Mouse (Mus musculus): ENCODE results near the gene Cinp. TPM values are rescaled to one million over a fixed set of nuclear protein-coding genes. Genes with fewer than 3 reads are reported as not detected.
A peak's percentile ranks its signal among the peaks of the same experiment; 100 is the strongest.
"Not testable (repeated sequence)": the region's sequence is repeated elsewhere in the genome, so short reads cannot be mapped to it uniquely, and the experiment has no call there.

Gene Cinp
- total RNA-seq, 2 experiments from 2014 or later = 20.8 to 24.9 TPM

DNA sequence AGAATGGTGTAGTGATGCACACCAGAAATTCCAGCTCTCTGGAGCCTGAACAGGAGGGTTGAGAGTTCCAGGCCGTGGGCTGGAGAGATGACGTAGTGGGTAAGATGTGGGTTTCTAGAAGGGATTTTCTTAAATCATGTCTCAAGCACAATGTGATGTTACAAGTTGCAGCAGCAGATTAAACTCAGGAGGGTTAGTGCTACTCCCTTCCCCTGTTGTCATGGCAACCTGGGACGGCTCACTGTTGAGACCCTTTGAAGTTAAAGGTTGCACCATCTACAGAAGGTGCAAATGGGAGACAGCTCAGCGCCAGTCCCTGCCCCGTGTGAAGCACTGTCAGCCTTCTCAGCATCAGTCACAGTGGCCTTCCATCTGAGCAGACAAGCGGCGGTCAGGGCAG, 27.7 kb downstream of the Cinp start:
- DNase-seq (ENCODE audit: low spot score) = no peak

DNA sequence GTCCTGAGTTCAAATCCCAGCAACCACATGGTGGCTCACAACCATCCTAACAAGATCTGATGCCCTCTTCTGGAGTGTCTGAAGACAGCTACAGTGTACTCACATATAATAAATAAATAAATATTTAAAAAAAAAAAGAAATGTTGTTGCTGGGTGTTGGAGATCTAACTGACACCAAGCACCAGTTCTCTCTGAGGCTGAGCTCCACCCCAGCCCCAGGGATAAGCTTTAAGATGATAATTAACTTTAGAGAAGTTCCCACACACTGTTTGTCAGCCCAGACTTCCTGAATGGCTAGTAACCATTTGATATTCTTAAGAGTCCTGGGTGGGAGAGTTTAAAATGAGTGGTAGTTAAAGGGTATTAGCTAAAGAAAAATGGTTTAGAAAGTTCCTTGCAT, 28.7 kb downstream of the Cinp start:
- no peak for DNase-seq (ENCODE audit: low spot score)

DNA sequence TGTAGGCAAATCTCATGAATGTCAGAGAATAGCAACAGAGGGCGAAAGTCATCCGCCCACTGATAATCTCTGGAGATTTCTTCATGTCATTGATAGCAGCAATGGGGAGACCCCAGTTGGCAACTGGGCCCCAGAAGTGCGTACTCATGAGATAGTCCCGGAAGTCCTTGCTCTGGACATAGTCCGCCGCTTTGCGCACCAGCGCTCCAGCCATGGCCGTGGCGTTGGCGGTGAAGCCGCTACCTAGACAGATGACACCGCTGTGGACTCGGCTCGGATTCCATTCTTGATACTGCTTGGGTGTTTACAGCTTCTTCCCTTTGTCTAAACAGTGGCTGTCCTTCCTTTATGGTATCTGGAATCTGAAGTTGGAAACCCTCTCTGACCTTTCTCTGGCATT, 30.3 kb downstream of the Cinp start:
- DNase-seq (ENCODE audit: low spot score) = not testable (repeated sequence)

DNA sequence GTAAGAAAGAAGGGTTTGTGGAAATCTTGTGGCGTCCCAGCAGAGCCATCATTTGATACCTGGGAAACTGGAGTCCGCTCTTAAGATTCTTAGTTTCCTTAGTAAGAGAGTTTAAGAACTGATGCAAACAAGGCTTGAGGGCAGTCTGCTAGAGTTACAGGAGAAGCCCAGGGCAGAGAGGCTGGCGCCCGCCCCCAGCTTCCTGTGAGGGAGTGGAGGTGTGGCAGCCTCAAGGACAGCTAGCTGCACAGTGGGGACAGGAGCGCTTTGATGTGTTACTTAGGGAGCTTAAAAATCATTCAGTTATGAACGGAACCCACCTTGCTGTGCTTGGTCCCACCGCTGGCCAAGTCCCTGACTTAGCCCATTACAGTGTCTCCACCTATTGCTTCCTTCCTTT, 31.7 kb downstream of the Cinp start:
- no peak for DNase-seq (ENCODE audit: low spot score)

DNA sequence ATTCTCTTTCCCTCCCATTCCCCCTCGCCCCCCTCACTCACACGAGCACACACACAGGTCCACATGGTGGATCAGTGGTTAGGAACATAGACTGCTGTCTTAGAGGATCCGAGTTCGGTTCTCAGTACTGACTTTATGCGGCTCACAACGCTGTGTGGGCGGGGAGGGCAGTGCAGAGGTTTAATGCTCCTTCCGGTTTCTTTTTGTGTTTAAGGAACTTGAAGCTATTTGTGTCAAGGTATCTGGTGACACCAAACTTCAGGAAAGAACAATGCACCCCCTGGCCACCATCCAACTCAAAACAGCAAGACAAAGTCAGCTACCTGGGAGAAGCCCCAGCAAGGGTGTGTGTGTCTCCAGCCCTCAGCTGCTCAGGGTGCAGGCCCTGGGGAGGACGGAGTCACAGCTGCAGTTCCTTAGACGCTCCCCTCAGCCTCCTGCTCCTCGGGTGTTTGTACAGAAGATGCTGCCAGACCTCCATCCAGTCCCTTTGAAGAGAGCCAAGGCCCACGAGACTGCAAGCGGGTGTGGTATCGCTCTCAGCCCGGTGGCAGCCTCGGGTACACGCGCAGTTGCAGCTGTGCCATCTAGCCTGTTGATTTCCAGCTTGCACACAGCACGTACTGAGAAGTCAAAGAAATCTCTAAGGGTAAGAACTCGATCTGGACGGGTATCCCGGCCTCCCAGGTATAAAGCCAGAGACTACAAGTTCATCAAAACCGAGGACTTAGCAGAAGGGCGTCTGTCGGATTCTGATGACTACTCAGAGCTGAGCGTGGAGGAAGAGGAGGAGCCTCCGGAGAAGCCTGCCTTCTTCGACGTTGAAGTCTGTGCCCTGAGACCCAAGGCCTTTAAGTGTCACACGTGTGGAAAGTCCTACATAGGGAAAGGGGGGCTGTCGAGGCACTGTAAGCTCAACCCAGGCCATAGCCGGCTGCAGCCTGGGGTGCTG, 33.9 kb downstream of the Cinp start:
- no peak for DNase-seq (ENCODE audit: low spot score)

DNA sequence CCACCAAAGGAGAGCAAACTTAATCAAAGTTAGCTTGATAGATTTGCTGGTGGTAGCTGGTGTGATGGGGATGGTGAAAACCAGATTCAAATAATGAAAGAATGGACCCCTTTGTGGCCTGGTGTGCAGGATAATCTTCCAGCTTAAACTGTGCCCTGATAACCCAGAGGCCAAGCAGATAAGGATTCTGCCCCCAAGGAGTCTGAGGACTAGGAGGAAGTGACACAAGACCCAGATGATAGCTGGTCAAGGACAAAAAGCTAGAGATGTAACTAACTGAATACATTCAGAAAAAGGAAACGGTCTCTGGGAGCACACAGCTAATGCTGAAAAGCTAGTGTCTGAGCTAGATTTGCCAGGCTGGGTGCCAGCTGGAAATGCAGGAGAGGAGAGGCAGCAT, 37.0 kb downstream of the Cinp start:
- DNase-seq (ENCODE audit: low spot score) = no peak

DNA sequence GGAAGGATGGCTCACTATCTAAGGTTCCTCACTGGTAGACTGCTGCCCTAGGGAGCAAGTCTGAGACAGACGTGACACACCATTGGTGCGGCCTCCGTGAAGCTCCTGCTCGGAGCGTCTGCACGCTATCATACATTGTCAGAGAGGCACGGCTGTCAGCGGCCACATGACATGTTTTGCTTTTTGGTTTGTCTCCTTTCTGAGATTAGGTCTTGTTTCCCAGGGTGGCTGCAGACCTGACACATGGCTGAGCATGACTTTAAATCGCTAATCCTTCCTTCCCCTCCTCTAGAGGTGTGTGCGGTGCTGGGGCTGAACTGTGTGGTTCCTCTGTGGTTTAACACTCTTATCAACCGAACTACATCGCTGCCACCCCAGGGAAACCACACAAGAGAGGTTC, 37.5 kb downstream of the Cinp start:
- no peak for DNase-seq (ENCODE audit: low spot score)

DNA sequence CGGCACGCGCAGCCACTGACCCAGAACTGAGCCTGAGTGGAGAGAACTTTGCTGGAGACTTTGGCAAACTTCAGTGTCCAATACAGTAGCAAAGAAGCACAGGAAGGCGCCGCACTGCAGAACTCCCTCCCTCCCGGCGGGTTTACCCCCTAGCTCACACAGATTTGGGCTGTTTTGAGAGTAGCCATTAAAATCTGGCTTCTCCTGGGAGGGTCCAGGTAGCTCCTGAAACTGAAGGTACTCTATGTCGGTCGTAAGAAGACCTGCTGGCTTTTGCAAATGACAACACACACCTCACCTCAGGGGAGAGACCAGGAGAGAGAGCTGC, 38.1 kb downstream of the Cinp start:
- DNase-seq (ENCODE audit: low spot score) = no peak

DNA sequence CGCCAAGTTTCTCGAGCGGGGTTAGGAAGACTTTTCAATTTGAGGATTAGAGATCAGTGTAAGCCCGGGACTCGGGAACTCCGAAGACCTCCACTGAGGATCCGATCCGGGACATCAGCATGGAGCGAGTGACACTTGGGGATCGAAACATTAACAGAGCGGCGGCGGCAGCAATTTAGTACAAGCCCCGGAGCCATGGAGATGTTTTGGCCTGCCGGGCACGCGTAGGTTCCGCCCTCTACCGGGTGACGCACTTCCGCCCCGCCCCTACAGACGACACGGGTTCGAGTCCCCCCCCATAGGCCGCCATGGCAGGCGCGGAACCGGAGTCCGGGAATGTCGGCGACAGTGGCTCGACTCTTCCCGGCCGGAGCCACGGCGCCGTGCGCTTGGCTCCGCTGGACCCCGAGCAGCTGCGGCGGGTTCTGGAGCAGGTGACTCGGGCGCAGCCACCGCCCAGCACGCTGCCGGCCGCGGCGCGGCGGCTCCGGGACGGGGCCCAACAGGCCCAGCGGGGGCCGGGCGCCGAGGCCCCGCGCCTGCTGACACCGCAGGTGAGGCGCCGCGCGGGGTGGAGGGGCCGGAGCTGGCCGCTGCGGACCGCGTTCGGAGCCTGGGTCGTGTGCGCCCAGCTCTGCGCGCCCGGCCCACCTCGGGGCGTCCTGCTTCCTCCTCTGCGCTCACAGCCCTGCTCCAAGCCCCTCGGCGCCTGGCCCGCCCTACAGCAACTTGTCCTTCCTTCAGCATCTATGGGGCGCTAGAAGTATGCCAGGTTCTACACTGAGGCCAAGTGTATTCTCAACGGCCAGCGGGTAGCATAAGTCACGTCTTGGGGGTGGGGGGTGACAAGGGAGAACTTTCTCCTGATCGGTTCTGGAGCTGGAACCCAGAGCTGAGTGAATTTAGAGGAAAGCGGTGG, 38.7 kb downstream of the Cinp start, which contains the start of gene Zfp839:
Gene Zfp839 (plus strand): TSS at position 244 of the 919 bp plus-strand sequence.
- DNase-seq (ENCODE audit: low spot score) = peak; percentile 87

DNA sequence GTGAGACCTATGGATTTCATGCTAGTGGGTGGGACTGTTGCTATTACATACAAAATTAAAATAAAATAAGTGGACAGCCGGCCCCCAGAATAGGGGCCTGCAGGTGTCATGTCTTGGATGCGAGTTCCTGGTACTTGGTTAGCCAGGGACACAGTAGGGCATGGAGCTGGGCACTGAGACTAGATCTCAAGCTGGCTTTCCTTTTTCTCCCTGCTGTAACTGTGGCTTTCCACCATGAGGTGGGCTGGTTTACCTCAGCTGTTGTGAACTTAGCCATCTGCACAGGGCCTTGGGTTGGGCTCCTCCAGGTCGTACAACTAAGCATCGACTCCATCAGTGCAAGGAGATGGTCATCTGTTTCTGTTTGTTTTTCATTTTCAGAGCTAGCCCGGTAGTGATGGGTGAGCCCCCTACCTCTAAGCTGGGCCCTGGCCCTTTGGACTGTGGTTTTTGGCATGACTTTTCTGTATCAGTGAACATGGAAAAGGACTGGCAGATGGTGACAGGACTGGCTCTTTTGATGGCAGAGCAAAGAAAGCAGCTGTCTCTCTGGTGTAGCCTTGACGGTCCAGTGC, 42.7 kb downstream of the Cinp start:
- no peak for DNase-seq (ENCODE audit: low spot score)

DNA sequence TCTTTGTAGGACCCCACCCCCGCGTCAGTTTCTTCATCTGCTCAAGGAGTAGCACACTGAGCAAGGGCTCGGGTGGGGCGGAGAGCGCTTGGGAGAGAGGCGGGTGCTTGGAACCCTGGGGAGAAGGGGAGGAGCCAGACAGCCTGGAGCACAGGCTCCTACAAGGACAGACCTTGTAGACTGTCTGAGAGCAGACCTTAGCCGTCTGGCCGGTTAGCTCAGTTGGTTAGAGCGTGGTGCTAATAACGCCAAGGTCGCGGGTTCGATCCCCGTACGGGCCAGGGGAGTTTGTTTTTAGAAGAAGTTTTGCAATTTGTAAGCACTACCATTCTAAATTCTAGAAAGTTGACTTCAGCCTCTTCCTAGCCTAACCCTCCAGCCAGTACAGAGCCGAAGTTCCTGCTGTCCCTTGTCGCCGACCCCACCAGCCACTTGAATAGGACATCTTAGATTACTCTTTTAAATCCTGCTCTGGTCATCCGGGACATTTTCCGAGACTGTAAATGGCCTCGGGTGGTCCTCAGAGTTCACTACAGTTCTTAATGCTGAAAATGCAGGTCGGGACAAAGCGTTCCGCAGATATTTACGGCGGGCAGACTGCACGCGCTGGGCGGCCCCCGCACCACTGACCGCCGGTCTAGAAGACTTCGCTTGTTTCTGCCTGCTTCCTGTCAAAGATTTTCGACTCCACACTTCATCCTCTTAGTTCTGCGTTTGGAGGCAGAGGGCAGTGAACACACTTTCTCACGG, 43.6 kb downstream of the Cinp start:
- DNase-seq (ENCODE audit: low spot score) = peak; percentile 96

DNA sequence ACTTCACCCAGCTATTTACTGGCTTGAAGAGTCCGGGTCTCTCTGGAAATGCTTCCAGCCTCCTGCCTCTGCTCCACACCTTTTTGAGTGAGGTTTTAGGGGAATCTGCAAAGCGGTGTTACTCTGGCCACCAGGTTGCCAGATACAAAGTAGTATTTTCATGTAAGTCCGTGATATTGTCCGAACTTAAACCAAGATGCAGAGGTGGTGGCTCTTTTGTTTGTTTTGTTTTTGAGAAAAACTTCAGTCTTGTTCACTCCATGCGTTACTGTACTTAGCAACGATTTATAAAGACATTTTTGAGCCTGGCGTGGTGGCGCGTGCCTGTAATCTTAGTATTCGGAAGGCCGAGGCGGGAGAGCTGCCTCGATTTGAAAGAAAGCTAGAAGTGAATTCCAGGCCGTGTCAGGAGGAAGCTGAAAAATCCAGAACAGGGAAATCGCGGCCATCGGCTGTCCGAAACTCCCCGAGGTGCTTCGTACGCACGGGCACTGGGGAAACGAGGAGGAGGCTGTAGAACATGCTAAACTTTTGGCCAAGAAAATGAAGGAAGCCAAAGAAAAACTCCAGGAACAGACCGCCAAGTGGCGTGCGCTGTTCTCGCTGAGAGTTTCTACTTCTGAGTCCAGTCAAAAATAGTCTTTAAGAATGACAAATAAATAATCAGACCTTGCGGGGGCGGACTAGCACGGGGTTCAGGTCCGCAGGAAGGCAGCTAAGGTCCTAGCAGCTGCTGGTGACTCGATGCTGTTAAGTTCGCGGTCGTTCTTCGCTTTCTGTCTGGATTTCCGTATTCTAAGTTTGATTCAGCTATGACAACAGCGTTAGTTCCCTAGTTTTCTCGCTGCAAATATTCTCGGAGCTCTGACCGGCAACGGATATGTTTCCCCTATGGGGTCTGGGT, 44.5 kb downstream of the Cinp start:
- DNase-seq (ENCODE audit: low spot score) = no peak

DNA sequence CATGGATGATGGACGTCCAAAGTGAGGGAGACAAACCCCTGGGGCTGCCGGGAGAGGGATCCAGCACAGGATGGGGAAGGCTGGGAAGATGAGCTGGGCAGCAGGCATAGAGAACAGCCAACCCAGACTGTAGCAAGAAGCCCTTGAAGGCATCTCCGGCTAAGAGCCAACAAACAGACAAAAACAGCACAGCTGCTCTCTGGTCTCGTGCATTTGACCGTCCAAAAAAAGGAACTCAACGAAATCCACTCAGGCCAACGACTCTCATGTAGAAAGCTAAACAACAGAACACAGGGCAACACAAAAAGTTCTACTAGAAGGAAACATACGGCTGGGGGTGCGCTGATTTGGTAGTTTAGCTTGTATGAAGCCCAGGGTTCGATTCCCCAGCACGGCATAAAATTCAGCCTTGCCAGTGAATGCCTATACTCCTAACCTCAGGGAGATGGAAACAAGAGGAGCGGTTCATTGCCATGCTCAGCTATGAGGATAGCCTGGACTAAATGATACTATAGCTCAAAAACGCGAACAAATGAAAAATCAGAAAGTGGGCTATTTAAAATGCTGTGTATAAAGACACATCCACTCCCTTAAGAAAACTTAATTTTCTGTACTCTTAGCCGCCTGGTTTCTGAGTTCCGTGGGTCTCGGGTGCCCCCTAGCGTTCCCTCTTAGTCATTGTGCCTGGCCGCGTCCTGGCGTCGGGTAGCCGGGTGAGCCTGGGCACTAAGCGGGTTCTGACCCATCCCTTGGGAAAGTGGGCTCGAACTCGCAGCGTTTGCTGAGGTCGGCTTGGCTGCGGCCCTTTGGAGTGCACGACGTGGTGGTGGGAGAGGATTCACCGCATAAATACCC, 45.5 kb downstream of the Cinp start:
- DNase-seq (ENCODE audit: low spot score) = peak; percentile 87

DNA sequence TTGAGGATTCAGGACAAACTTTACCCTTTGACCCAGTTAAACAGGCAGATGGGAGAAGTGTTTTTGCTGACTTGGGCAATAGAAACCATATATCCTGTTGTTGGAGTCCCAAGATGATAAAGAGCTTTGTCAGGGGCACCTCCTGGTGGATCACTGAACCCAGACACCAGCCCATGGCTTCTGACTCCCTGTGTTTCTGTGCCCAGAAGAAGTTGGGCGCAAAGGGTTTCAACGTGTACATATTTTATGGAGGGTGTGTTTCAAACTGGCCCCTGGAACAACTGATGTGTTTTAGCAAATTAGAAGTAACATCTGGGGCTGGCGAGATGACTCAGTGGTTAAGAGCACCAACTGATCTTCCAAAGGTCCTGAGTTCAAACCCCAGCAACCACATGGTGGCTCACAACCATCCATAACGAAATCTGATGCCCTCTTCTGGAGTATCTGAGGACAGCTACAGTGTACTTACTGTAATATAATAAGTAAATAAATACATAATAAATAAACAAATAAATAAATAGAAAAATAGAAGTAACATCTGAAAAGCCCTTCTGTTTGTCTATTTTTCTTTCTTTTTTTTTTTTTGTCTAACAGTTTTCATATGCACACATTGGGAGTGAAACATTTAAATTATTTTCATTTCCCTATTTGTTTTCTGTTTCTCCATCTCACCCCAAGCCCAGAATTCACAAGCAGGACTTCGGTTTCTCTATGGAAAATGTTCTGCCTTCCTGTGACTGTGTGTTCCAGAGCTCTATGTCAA, 47.0 kb downstream of the Cinp start:
- no peak for DNase-seq (ENCODE audit: low spot score)

DNA sequence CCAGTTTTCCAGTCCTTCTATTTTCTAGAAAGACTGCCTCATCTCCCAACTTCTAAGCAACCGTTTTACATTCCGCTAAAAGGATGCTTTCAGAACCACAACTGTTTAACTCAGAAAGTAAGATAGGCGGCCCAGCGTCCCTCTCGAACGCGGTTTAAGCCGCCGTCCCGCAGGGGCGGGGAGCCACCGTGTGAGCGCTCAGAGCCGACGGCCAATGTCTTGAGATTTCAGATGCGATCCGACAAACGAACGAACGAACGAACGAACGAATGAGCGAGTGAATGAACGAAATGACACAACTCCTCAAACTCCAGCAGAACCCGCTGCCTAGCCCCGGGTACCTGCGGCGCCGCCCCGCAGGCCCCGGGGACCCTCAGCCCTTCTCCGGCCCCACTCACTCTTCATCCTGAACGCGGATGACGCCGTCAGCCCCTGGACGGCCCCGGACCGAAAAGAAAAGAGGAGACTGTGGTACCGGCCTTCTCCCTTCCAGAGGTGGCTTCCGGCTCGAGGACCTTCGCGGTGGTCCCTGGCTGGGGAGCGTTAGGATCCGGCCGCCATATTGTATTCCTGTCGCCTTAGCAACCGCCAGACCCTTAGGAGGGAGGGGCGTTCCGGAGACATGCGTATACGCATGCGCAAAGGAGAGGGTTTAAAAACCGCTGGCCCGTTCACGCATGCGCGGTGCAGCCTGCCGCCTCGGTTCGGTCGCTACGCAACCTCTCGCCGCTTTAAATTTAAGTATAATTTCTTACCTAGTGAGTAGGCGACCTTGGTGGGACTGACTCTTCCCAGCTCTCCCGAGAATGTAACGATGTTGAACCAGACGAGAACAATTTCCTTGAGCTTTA, 48.4 kb downstream of the Cinp start, which contains the start of gene Mok:
Gene Mok (minus strand): TSS at position 592 of the 851 bp plus-strand sequence.
- peak; percentile 97 for DNase-seq (ENCODE audit: low spot score)

DNA sequence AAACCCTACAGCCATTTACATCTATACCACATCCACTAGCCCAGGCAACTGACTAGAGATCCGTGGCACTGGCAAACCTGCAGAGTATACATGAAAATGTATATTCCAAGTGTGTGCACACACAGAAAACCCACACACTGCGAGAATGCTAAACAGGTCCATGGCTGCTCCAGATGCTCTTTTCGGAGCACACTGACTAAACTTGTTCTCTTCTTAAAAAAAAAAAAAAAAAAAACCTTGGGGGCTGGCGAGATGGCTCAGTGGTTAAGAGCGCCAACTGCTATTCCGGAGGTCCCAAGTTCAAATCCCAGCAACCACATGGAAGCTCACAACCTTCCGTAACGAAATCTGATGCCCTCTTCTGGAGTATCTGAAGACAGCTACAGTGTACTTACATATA, 51.1 kb downstream of the Cinp start:
- no peak for DNase-seq (ENCODE audit: low spot score)

DNA sequence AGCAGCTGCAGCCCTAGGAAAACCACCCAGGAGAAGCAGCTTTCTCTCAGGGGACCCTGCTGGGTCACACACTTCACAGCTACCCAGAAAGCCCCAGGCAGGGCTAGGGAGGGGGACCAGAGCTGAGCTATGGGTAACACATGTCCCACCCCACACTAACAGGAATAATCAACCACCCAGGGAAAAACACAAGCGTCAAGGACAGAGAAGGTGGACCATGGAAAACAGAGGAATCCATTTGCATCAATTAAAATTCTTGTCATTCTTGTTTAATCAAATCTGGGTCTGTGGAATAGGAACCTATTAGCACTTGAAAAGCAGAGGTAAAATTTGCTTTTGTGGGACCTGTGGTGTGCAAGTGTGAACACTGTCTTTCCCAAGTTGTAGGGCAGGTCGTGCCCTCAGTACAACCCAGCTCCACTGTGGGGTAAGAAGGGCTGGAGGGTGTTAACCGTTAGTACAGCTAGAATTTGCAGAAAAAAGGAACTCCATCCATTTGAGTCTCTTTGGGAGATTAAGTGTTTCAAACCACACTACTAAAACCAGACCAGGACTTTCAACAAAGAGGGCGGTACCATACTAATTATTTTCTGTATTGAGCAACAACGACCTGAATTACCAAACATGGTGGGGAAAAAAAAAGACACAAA, 51.6 kb downstream of the Cinp start:
- no peak for DNase-seq (ENCODE audit: low spot score)
